Mouse (Mus musculus): ENCODE measurements around the gene Tnni1.
A peak's percentile ranks its signal among the peaks of the same experiment; 100 is the strongest.

Tnni1 gene

GRCm38 (mm10) chr1:135847139-135847562, 67.9 kb downstream of the Tnni1 start:
- DNase-seq: peak; percentile 14

- no peak for DNase-seq
Observed at GRCm38 (mm10) chr1:135847611-135848351, 68.5 kb downstream of the Tnni1 start.

- no peak for DNase-seq
Observed at GRCm38 (mm10) chr1:135850722-135851512, 71.7 kb downstream of the Tnni1 start.

GRCm38 (mm10) chr1:135852044-135852756, 73.0 kb downstream of the Tnni1 start:
- DNase-seq: no peak

GRCm38 (mm10) chr1:135853200-135853599, 74.0 kb downstream of the Tnni1 start:
- no peak for DNase-seq

- no peak for DNase-seq
Observed at GRCm38 (mm10) chr1:135854591-135855343, 75.5 kb downstream of the Tnni1 start.

- no peak for DNase-seq
Observed at GRCm38 (mm10) chr1:135855344-135855687, 76.1 kb downstream of the Tnni1 start.

GRCm38 (mm10) chr1:135856070-135856469, 76.8 kb downstream of the Tnni1 start:
- no peak for DNase-seq

- no peak for DNase-seq
Observed at GRCm38 (mm10) chr1:135857137-135857775, 78.0 kb downstream of the Tnni1 start.

- DNase-seq: no peak
Observed at GRCm38 (mm10) chr1:135858533-135858932, 79.3 kb downstream of the Tnni1 start.
